Mouse (Mus musculus) cortical plate, adult 2 months (tissue): ENCODE measurements around the gene Ptpn9.

Source experiments
- CTCF ChIP-seq: fragments of 200-500 bp; IDR thresholded peaks from 2 replicates; pipeline ENCODE4 v1.5.1; 2011; ENCODE audit warnings: mild to moderate bottlenecking, control low read depth, low read length; ENCODE audit not compliant: insufficient read depth; ENCODE audit errors: extremely low read depth
- POLR2A ChIP-seq: fragments of 200-500 bp; IDR thresholded peaks from 2 replicates; pipeline ENCODE4 v1.6.1; 2011; ENCODE audit warnings: mild to moderate bottlenecking, low read length, control low read depth; ENCODE audit not compliant: insufficient read depth; ENCODE audit errors: extremely low read depth

DNA sequence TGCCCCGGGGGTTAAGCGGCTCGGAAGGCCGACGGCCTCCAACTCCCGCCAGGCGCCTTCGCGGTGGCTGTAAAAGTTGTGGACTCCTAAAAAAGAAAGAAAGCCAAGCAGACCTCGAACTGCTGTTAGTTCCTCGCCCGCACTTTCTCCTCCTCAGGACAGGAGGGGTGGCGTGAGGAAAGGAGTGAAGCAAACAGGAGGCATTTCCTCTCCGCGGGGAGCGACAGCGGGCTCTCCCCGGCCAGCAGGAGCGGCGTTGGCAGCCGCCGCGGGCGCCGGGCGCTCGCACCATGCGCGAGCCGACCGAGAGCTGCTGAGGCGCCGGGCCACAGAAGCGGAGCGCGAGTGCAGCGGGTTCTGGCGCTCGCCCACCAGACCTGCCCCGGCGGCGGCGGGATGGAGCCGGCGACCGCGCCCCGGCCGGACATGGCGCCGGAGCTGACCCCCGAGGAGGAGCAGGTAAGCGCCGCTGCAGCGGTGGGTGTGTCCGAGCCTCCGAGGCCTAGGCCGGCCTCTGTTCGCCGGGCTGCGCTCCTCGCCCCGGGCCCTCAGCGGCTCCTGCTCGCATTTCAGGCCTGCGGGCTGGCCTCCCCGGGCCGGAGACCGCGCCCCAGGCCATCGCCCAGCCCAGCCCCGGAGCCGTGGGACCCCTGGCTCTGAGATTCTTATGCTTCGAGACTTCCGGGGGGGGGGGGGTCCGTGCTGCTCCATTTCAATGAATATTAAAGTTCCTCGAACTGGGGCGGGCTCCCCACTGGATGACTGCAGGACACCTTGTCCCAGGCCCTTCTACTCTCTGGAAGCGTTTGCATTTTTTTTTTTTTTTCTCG is 690 bp downstream of the Ptpn9 start:
- no peak for TF ChIP-seq CTCF
- TF ChIP-seq POLR2A, result no peak
